Mouse (Mus musculus): ENCODE measurements around the gene Urb1.
A peak's percentile ranks its signal among the peaks of the same experiment; 100 is the strongest.

Gene Urb1

GRCm38 (mm10) chr16:90809975-90810715, at the start of gene Urb1:
Gene Urb1, minus strand, starts transcription at chr16:90810413.
- peak; percentile 100 for DNase-seq (ENCODE audit: low spot score in 2 of 2)

GRCm38 (mm10) chr16:90858206-90858605, 48.0 kb upstream of the Urb1 start:
- no peak for DNase-seq (ENCODE audit: low spot score in 2 of 2)

- DNase-seq (ENCODE audit: low spot score in 2 of 2), result no peak
Observed at GRCm38 (mm10) chr16:90856552-90857200, 46.5 kb upstream of the Urb1 start.

DNA sequence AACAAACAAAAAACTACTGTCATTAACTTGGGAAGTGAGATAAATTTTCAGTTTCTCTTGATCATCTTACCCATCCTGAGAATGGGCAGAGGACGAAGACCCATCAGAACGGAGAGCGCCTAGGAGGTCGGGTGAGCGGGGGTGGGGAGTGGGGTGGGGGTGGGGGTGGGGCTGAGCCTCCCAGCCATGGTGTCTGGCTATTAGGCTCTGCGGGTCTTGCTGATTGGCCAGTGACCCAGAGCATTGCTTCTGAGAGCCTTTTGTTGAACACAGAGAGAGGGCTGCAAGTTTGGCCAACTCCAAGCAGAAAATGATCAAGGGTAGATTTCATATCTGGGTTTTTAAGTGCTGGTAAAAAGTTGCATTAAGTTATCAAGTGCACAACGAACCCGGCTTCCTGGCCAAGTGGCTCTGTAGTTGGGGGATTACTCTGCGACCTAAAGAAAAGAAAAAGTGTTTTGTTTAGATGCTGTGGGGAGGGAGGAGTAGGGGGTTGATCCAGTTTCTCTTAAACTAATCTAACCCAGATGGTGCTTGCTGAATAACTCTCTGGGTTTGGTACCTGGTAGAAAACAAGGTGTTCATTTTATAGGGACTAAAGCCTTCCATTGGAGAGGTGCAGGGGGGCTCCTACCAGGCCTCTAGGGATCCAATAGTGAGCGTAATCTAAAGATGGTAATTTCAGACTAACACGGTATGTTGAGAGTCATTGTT, 41.6 kb upstream of the Urb1 start:
- no peak for DNase-seq (ENCODE audit: low spot score in 2 of 2)

DNA sequence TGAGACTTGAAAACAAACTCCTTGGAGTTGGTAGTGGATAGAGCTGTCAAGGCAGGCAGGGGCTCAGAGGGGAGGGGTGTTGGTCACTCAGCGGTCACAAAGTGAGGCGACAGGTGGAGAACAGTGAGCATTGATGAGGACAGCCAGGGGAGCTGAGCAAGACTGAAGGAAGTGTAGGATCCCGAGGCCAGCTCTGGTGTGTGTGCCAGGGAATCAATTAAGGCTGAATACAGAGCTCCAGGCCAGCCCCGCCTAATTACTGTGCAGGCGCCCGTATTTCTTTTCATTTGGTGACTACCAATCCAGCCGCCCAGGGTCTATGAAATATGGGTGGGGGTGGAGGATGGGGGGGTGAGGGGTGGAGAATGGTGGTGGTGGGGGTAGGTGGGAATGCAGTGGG, 40.7 kb upstream of the Urb1 start:
- DNase-seq (ENCODE audit: low spot score in 2 of 2), result no peak

GRCm38 (mm10) chr16:90849262-90849661, 39.0 kb upstream of the Urb1 start:
- DNase-seq (ENCODE audit: low spot score in 2 of 2), result no peak

- DNase-seq (ENCODE audit: low spot score in 2 of 2), result no peak
Observed at GRCm38 (mm10) chr16:90848697-90849096, 38.5 kb upstream of the Urb1 start.

- no peak for DNase-seq (ENCODE audit: low spot score in 2 of 2)
Observed at GRCm38 (mm10) chr16:90845591-90845990, 35.4 kb upstream of the Urb1 start.

DNA sequence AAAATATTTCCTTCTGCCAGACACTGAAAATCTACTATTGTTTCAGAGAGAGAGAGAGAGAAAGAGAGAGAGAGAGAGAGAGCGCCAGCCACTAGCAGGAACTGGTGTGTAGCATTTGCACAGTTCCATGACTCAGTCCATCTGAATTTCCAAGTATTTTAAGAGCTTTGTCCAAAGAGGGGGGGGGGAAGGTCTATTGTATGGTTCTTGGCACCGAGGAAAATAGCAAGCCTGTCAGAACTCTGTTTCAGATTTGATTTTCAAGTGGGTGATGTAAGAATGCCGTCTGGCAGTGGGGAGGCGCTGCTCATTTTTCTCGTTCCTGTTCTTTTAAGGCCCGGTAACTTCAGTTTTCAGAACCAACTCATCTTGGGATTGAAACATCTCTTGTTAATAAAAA, 34.8 kb upstream of the Urb1 start:
- no peak for DNase-seq (ENCODE audit: low spot score in 2 of 2)

GRCm38 (mm10) chr16:90842164-90842563, 32.0 kb upstream of the Urb1 start:
- no peak for DNase-seq (ENCODE audit: low spot score in 2 of 2)

GRCm38 (mm10) chr16:90837431-90837830, 27.2 kb upstream of the Urb1 start:
- no peak for DNase-seq (ENCODE audit: low spot score in 2 of 2)

DNA sequence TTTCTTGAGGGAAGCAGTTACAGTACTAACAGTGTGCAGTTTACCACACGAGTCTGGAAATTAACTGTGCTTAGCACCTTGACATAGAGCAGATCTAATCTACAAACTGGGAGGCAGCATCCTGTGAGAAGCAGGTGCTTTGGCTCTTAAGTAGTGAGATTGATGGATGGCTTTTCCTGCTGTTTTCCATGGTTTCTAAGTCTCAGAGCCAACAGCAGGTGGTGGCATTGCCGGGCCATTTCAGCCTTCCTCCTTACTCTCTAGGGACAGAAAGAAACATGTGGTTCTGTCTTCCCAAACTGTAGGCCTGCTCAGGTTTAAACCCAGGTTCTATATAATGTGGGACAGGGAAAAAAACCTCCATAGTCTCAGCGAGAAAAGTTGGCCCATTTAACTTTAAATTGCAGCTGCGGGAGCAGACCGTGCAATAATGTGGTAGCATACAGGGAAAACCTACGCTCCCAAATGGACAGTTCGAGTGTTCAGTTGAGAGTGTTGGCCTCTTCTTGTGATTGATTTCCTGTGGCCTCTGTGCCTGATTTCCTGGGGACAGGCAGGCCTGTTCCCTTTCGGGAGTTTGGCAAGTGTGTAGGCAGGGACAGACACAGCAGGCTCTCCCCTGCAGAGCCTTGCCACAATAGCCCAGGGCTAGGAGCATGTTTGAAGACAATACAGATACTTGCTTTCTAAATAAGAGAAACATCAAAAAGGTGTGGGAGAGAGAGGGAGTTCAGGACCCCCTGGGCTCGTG, 23.0 kb upstream of the Urb1 start:
- no peak for DNase-seq (ENCODE audit: low spot score in 2 of 2)

DNA sequence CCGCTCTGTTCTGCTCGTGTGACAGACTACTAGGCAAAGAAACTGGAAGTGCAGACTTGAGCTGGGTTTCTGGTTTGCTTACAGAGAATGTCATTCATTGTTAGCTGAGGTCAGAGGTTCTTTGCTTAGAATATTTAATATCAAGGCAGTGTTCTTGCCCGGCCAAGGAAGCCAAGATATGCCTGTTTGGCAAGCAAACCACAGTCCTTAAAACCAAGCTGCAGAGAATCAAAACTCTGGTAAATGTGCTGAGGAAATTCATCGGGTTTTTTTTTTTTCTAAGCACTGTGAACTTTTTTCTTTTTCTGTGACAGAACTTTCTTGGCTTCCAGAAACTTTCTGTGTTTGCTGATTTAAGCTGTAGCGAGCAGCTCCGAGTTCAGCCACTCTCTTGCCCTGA, 22.3 kb upstream of the Urb1 start:
- DNase-seq (ENCODE audit: low spot score in 2 of 2), result no peak

- DNase-seq (ENCODE audit: low spot score in 2 of 2), result no peak
Observed at GRCm38 (mm10) chr16:90831676-90832075, 21.5 kb upstream of the Urb1 start.

DNA sequence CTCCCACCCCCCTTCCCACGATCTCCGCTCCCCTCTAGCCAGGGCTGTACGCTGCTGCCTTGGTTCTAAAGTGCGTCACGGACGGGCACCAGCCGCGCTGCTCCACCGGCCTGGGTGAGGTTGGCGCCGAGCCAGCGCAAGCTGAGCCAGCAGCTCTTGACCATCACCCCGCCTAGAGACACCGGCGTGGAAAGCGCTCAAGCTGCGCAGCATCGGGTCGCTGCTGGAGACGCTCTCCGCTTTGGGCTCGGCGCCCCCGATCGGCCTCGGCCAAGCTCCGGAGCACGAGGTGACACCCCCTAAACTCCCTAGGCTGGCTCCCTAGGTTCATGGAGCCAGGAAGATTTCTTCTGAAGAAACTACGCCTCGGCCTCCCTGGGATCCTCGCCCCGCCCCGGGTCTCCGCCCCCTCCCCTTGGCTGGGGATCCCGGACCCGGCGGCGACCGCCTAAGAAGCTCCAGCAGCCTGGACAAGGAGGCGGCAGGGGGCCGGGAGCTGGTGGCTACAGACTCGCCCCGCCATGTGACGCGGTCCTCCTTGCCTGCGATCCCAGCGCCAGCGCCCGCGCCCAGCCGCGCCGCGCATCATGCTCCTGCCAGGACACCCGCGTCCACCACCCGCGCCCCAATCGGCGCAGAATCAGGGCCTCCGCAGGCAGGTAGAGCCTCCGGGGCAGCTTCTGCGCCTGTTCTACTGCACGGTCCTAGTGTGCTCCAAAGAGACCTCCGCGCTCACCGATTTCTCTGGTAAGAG, 20.6 kb upstream of the Urb1 start:
- DNase-seq (ENCODE audit: low spot score in 2 of 2), result peak; percentile 66 to 86

GRCm38 (mm10) chr16:90829894-90830685, 19.9 kb upstream of the Urb1 start:
- peak; percentile 83 to 89 for DNase-seq (ENCODE audit: low spot score in 2 of 2)

DNA sequence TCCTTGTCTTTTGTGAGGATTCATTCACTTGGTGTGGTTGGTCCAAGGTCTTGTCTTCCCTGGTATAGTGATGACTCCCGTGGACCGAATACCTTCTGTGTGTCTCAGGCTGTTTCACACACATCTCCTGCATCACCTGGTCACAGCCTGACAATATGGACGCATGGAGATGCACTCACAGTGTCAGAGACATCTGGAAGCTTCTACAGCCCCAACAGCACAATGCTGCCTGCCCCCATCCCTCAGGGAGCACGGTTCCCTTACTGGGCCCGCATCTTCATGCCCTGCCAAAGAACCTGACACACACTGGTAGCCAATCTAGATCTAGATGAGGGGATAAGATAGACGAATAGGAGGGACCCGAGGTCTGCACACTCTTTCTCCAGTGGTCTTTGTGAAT, 18.9 kb upstream of the Urb1 start:
- DNase-seq (ENCODE audit: low spot score in 2 of 2), result no peak

- no peak for DNase-seq (ENCODE audit: low spot score in 2 of 2)
Observed at GRCm38 (mm10) chr16:90827498-90827897, 17.3 kb upstream of the Urb1 start.

GRCm38 (mm10) chr16:90826457-90826856, 16.2 kb upstream of the Urb1 start, which contains the start of gene Eva1c:
Gene Eva1c, plus strand, starts transcription at chr16:90826719.
- DNase-seq (ENCODE audit: low spot score in 2 of 2), result no peak

DNA sequence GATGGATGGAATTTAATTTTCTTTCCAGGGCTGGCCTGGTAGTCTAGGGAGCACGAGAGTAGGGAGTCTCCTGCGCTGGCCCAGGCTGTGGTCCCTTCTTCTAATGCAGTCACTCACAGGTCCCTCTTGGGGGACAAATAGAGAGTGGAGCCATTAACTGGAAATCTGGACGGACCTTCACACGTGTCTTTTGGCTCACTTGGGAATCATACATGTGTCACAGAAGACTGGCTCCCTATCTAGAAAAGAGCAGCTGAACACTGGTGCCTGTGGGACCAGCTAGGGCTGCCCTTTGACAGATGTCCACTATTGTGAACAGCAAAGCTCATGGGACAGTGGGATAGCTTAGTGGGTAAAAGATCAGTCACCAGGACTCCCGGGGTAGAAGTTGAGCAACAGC, 15.8 kb upstream of the Urb1 start:
- DNase-seq (ENCODE audit: low spot score in 2 of 2), result no peak

Data from spleen, postnatal 4 days (tissue).